Mouse (Mus musculus): ENCODE results near the gene Myh9. TPM values are rescaled to one million over a fixed set of nuclear protein-coding genes. Genes with fewer than 3 reads are reported as not detected.

Gene Myh9
- total and polyA plus RNA-seq, 3 experiments: 30.4 to 111 (median 88.3) TPM

DNA sequence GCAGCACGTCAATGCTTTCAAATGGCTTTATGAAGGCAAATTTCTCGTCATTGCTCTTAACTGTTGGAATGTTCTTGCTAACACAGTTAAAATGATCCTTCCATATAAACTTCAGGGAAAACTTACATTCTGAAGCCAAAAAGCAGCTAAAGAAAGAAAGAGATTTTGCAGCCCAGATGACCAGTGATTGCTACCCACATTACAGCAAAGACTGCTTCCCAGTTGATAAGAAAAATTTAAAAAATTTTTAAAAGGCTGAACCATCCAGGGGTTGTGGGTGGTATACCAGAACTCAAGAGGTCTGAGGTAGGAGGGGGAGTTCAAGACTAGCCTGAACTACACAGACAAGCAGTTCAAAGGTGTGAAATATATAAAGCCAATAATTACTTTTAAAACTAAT, 1.1 kb upstream of the Myh9 start:
- H3K36me3 ChIP-seq (ENCODE audit: control insufficient read depth, insufficient read depth, low read length): peaks cover 4% of the 10 kb centered on the region; the same call in 1 of the 2 replicates
- H3K27ac ChIP-seq: peak overlapping the region; percentile 83
- H3K9ac ChIP-seq (ENCODE audit: low read depth, low read length): no peak overlapping the region
- H3K4me3 ChIP-seq: no peak overlapping the region
- H3K27me3 ChIP-seq (ENCODE audit: control insufficient read depth, insufficient read depth, low read length): no peaks in the 10 kb centered on the region
- intact Hi-C loops (cut with DNase I): no loop called here
- no peak for TF ChIP-seq EP300 (IDR thresholded peaks at IDR 0.05; ENCODE audit: insufficient read depth, low read depth, low read length)
- no peak for DNase-seq
- peaks cover 5% of the 10 kb centered on the region for H3K4me1 ChIP-seq (ENCODE audit: control insufficient read depth, insufficient read depth, low read length)
- 61% methylated on average over 2 of the region's 2 CpGs for WGBS
- H3K79me2 ChIP-seq (replicated peaks; ENCODE audit: control insufficient read depth, insufficient read depth, low read length): peaks cover 6% of the 10 kb centered on the region

DNA sequence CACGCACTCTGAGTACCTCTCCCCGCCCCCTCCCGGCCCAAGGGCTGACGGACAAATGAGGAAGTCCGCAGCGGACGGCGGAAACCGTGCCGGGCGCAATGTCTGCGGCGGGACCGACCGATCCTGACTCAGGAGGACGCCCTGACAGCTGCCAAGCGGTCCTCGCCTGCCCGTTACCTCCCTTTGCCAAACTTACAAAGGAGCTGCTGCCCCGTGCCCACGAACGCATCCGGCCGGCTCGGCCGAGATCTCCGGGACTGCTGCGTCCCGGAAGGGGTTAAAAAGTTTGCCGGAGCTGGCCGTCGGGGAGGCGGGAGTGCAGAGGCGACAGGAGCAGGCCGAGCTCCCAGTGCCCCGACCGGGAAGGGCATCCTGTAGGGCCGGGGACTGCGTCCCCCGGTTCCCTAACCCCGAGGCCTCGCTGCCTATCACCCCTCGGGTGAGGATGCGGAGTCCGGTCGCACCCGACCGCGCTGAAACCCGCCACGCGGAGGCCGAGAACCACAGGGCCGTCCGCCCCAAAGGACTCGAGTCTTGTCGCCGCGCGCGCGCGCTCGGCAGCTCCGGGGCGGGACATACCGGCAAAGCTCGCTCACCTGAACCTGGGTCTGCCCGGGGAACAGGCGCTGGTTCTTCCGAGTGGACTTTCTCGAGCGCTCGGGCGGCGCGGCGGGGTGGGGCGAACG, 471 bp downstream of the Myh9 start:
- TF ChIP-seq CTCF (IDR thresholded peaks at IDR 0.05): 0 out of 2 replicates have a peak, but pooled peaks have one; percentile 10
- no peak for TF ChIP-seq EP300 (IDR thresholded peaks at IDR 0.05; ENCODE audit: insufficient read depth, low read depth, low read length)
- 0 out of 2 replicates have a peak, but pooled peaks have one; percentile 16 for TF ChIP-seq POLR2A (IDR thresholded peaks at IDR 0.05; ENCODE audit: insufficient read depth, low read depth, low read length)
- peak; percentile 82 to 86 for DNase-seq
- peaks cover 10% of the 10 kb centered on the region for H3K79me2 ChIP-seq (replicated peaks; ENCODE audit: control insufficient read depth, insufficient read depth, low read length)
- H3K9ac ChIP-seq (ENCODE audit: low read depth, low read length): peak overlapping the region; percentile 95
- under 1% methylated on average over 80 of the region's 80 CpGs for WGBS
- peaks cover 17% of the 10 kb centered on the region for H3K36me3 ChIP-seq (ENCODE audit: control insufficient read depth, insufficient read depth, low read length)
- peaks cover 19% of the 10 kb centered on the region for H3K4me1 ChIP-seq (ENCODE audit: control insufficient read depth, insufficient read depth, low read length)
- no peaks in the 10 kb centered on the region for H3K27me3 ChIP-seq (ENCODE audit: control insufficient read depth, insufficient read depth, low read length)
- intact Hi-C loops (cut with DNase I): loop anchor here (1.0 to 2.0 kb wide), 2 partner anchors 43 to 67 kb away; no protein-coding TSS in a partner anchor
- peak overlapping the region; percentile 87 for H3K4me3 ChIP-seq
- peak overlapping the region; percentile 98 for H3K27ac ChIP-seq

DNA sequence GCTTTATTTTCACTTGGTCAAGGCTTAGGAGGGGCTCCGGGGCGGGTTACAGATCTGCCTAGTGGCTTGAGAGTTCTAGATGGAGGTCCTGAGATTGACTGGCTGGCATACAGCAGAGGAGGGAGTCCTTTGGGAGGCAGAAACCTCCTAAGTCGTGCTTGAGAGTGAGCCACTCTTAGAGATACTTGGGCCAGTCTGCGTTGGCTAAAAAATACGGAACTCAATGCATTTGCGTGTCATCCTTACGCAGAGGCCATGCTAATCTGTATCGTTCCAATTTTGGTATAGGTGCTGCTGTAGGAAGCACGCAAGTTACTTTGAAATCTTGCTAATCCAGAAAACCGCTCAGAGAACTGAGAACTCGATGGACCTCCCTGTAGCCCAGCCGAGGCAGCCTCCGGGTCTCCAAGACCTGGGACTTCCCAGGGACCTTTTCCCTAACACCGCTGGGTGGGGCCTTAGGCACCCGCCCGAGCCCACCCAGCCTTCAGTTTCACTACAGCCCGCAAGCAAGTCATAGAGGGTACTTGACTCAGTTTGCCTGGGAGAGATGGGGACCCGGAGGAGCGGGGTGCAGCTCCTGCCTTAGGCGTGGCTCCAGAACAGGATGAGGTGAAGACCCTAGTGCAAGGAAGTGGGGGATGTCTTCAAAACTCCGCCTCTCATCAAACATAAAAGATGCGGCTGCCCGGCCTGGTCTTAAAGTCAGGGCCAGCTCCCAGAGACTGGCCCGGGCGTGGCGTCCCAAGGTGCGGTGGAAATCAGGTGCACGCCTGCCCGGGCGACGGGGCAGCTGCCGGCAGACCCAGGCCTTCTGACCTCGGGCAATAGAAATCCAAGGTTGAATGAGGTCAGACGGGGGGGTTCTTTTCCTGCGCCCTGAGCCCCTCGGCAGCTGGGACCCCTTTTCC, 1.3 kb downstream of the Myh9 start:
- peak overlapping the region; percentile 95 for H3K9ac ChIP-seq (ENCODE audit: low read depth, low read length)
- H3K27ac ChIP-seq: peak overlapping the region; percentile 98
- H3K4me1 ChIP-seq (ENCODE audit: control insufficient read depth, insufficient read depth, low read length): peaks cover 27% of the 10 kb centered on the region
- no peaks in the 10 kb centered on the region for H3K27me3 ChIP-seq (ENCODE audit: control insufficient read depth, insufficient read depth, low read length)
- peaks cover 23% of the 10 kb centered on the region for H3K36me3 ChIP-seq (ENCODE audit: control insufficient read depth, insufficient read depth, low read length)
- peak in 1 of 2 experiments; percentile 39 for DNase-seq
- peak overlapping the region; percentile 87 for H3K4me3 ChIP-seq
- TF ChIP-seq EP300 (IDR thresholded peaks at IDR 0.05; ENCODE audit: insufficient read depth, low read depth, low read length) (no peak), CTCF (IDR thresholded peaks at IDR 0.05) (no peak), POLR2A (IDR thresholded peaks at IDR 0.05; ENCODE audit: insufficient read depth, low read depth, low read length) (no peak)
- intact Hi-C loops (cut with DNase I): loop anchor here (2.0 kb wide), 1 partner anchor 66 kb away; no protein-coding TSS in a partner anchor
- H3K79me2 ChIP-seq (replicated peaks; ENCODE audit: control insufficient read depth, insufficient read depth, low read length): peaks cover 15% of the 10 kb centered on the region
- WGBS: 3% methylated on average over 36 of the region's 36 CpGs

DNA sequence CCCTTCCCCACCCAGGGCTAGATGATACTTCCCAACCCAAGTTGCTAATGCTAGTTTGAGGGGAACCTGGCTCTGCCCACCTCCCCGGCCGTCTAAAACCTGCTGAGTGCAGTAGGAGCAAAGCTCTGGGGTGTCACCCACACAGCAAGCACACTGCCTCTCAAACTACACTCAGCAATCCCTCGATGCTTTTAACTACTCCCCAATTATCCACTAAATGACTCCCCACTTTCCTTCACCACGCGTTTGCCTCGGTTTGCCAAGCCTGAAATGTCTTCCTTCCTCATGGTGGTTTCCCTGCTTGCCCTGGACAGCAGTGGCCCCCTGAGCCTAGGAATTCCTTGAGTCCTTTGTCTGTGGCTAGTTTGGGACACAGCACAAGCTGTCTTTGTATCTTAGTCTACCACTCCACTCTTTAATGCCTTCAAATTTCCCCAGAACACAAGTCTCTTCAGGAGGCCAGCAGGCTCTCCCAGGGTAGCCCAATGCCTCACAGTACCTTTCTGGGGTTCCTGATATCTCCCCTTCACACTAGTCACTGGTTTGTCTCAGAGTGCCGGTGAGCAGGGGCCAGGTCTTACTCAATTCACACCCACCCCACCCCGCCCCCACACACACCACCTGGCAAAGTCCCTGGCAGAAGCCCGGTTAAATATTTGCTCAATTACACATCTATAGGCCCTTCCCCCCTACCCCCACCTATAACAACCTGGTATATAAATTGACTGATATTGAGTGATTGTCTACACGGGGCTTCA, 2.3 kb downstream of the Myh9 start:
- intact Hi-C loops (cut with DNase I): loop anchor here (2.0 to 5.0 kb wide), 2 partner anchors 65 to 73 kb away; no protein-coding TSS in a partner anchor
- 22% methylated on average over 10 of the region's 10 CpGs for WGBS
- peaks cover 31% of the 10 kb centered on the region for H3K36me3 ChIP-seq (ENCODE audit: control insufficient read depth, insufficient read depth, low read length)
- TF ChIP-seq EP300 (IDR thresholded peaks at IDR 0.05; ENCODE audit: insufficient read depth, low read depth, low read length) (no peak), CTCF (IDR thresholded peaks at IDR 0.05) (no peak), POLR2A (IDR thresholded peaks at IDR 0.05; ENCODE audit: insufficient read depth, low read depth, low read length) (no peak)
- DNase-seq: peak in 1 of 2 experiments; percentile 15
- H3K27me3 ChIP-seq (ENCODE audit: control insufficient read depth, insufficient read depth, low read length): no peaks in the 10 kb centered on the region
- H3K4me1 ChIP-seq (ENCODE audit: control insufficient read depth, insufficient read depth, low read length): peaks cover 30% of the 10 kb centered on the region
- H3K4me3 ChIP-seq: peak overlapping the region; percentile 87
- peak overlapping the region; percentile 98 for H3K27ac ChIP-seq
- H3K9ac ChIP-seq (ENCODE audit: low read depth, low read length): peak overlapping the region; percentile 63
- H3K79me2 ChIP-seq (replicated peaks; ENCODE audit: control insufficient read depth, insufficient read depth, low read length): peaks cover 17% of the 10 kb centered on the region

DNA sequence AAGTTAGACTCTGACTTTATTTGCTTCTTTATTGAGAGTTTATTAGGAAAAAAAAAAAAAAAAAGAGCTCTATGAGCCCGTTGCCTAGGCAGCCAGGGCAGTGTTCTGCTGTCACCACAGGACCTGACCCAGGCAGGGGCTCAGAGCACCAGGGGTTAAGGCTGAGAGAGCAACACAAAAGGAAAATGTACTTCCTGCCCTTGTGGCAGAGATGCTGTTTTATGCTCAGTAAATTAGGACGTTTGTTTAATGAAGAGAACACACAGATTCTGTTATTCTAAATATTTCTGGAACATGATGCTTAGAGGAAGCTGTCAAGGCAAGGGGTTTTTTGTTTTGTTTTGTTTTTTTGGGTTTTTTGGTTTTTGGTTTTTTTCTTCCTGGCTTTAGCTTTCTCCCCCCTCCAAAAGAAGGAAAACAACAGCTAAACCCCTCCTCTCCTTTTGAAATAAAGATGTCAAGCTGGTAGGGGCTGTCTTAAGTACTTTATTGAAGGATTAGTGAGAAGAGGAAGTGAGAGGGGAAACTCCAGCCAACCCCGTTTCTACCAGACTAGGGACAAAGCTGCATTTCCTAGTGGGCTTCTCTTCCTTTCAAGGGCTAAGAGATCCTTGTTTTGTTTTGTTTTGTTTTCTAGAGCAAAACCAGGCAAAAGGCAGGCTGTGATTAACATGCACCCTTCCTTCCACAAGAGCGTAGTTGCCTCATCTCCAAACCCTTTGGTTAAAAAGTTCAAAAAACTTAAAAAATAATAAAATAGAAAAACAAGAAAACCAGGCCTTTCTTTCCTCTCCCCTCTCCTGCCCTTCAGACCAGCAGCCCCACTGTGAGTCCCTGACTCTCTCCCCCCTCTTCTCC, 3.2 kb downstream of the Myh9 start:
- peak in 1 of 2 experiments; percentile 22 for DNase-seq
- peaks cover 38% of the 10 kb centered on the region for H3K4me1 ChIP-seq (ENCODE audit: control insufficient read depth, insufficient read depth, low read length)

More for the DNA sequence above, 3.2 kb downstream of the Myh9 start:
- H3K27ac ChIP-seq: peak overlapping the region; percentile 98
- H3K27me3 ChIP-seq (ENCODE audit: control insufficient read depth, insufficient read depth, low read length): no peaks in the 10 kb centered on the region
- peak overlapping the region; percentile 26 for H3K4me3 ChIP-seq
- peaks cover 24% of the 10 kb centered on the region for H3K79me2 ChIP-seq (replicated peaks; ENCODE audit: control insufficient read depth, insufficient read depth, low read length)
- H3K9ac ChIP-seq (ENCODE audit: low read depth, low read length): 0 out of 2 replicates have a peak overlapping the region, but pooled peaks have one; percentile 63
- 29% methylated on average over 4 of the region's 4 CpGs for WGBS
- intact Hi-C loops (cut with DNase I): loop anchor here (5.0 kb wide), 1 partner anchor 74 kb away; no protein-coding TSS in a partner anchor
- H3K36me3 ChIP-seq (ENCODE audit: control insufficient read depth, insufficient read depth, low read length): peaks cover 32% of the 10 kb centered on the region
- TF ChIP-seq POLR2A (IDR thresholded peaks at IDR 0.05; ENCODE audit: insufficient read depth, low read depth, low read length): no peak
- TF ChIP-seq CTCF (IDR thresholded peaks at IDR 0.05): no peak
- TF ChIP-seq EP300 (IDR thresholded peaks at IDR 0.05; ENCODE audit: insufficient read depth, low read depth, low read length): no peak
